Mouse (Mus musculus) cerebellum, postnatal 4 days (tissue): ENCODE measurements around the gene Pla2g12a.

Source experiments
- DNase-seq, 2 experiments: peaks; one replicate each; pipeline ENCODE4 v3.0.0; 2022; ENCODE audit warnings: low spot score in 2 of 2, mixed read lengths in 1 of 2

Gene Pla2g12a

DNA sequence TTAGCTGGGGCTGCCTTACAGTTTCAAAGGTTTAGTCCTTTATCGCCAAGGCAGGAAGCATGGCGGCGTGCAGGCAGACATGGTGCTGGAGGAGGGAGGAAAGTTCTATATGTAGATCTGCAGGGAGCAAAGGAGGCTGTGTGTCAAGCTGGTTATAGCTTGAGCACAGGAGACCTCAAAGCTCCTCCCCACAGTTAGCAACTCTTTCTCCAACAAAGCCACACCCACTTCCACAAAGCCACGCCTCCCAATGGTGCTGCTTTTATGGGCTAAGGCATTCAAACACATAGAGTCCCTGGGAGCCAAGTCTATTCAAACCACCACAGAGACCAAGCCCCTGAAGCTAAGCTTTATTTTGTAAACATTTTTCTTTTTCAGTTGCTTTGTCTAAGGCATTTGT, 20.5 kb downstream of the Pla2g12a start:
- no peak for DNase-seq

DNA sequence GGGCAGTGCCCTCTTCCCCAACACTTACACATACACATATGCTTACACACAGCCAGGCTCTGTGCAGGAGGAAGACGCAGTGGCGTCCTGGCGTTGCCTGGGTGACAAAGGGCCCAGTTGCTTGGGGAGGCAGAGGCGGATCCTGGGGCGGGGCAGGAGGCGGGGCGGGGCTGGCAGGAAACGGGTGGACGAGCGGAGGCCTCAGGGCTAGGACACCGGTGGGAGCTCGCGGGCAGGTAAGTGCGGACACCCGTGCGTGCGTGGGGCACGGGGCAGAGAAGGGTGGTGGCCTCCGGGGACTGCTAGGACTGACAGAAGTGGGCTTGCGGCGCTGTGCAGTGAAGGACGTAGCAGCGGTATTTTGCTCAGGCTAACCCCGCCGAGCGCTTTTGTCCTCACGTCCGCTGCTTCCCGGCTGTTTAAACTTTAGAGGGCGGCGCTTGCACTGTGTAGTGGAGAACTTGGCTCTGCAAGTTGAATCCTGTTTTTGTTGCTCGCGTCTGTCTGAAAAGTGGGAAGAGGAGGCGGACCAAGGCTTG, 22.9 kb downstream of the Pla2g12a start, which contains the start of gene Casp6:
TSS of gene Casp6 (plus strand) at position 155 of the 539 bp plus-strand sequence.
- peak; percentile 29 to 49 for DNase-seq

DNA sequence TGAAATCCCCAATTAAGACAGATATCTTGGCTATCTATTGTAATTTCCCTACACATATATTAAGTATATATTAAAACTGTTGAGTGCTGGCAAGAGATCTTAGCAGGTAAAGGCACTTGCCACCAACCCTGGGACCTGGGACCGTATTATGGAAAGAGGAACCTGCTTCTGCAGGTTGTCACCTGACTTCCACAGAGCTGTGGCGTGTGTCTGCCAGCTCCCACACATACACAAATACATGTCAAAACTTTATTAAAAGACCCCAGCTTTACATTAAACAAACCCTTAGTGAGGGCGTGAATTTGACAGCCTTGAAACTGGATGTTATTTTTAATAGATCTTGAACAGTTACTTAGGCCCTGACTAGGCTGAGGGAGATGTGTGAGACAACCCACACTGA, 25.0 kb downstream of the Pla2g12a start:
- DNase-seq, result no peak

DNA sequence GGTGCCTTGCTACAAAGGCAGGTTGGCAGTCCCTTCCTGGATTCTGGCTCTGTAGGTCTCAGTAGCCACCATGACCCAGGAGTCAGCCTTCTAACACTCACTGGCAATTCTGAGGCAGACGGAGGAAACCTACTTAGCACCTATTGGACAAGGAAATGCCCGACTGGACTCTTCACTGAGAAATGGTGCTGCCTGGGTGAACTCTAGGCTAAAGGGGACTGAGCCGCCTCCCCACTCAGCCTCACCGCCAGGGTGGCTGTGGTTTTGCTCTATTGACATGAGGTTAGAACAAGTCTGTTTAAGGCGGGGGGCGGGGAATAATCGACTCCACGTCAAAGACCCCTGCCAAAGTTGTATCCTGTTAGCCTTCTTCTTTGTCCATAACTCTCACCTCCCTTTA, 25.5 kb downstream of the Pla2g12a start:
- no peak for DNase-seq

DNA sequence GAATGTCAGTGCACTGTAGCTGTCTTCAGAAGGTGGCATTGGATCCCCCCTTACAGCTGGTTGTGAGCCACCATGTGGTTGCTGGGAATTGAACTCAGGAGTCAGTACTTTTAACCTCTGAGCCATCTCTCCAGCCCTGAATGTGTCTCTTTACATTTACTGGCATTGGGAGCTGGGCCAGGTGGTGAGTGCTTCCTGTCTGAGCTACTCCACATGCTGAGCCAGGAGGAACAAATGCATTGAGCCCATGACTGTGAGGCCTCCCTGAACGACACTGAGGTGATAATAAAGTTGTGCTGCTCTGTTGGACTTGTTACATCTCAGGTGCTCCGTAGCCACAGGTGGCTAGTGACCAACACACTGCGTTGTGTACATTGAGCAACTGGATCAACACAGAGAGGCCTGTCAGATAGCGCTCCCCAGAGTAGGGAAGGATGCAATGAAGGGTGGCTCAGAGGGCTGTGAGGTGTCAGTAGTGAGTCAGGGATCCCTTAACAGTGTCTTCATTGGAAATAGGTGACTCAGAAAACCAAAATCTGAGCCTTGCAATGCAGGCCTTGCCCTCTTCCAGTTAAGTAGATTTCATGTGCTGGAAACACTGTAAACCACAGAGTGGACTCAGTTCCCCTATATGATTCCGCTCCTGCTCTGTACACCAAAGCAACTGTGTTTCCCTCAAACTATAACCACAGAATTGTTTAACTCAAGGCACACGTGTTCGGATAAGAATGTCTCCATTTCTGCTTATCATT, 26.2 kb downstream of the Pla2g12a start:
- no peak for DNase-seq

DNA sequence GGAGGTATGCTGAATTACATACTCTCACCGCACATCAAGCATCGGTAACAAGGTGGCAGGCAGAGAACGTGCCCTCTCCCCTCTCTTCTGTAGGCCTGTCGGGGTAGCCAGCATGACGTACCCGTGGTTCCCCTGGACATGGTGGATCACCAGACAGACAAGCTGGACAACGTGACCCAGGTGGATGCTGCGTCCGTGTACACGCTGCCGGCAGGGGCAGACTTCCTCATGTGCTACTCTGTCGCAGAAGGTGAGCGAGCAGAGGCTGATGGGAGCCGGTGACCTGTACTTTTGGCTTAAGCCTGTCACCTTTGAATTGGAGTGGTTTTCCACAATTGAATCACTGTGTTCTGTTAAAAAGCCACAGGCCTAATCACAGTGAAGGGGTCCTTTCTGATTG, 33.6 kb downstream of the Pla2g12a start:
- DNase-seq, result no peak

DNA sequence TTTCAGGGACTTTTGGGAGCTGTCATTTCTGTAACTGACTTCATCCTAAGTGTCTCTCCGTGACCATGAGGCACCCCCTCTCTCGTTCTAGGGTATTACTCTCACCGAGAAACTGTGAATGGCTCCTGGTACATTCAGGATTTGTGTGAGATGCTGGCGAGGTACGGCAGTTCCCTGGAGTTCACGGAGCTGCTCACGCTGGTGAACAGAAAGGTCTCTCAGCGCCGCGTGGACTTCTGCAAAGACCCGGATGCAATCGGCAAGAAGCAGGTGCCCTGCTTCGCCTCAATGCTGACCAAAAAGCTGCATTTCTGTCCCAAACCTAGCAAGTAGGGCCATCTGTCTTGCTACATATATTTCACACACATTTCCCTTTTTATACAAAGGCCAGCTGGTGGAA, 34.8 kb downstream of the Pla2g12a start:
- DNase-seq, result no peak

DNA sequence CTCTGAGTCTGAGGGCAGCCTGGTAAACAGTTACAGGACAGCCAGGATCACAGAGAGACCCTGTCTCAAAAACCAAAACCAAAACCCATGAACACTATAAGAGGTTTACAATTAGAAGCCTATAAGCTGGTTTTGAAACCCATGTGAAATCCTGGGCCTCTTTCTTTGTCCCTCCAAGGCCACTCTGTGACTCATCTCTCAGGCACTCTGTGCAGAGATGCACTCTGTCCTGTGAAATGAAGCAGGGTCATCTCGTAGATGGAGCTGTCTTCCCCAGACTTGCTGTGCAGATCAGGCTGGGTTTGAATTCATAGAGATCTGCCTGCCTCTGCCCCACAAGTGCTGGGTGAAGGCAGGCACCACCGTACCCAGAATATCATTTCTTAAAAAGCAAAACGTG, 39.0 kb downstream of the Pla2g12a start:
- no peak for DNase-seq

DNA sequence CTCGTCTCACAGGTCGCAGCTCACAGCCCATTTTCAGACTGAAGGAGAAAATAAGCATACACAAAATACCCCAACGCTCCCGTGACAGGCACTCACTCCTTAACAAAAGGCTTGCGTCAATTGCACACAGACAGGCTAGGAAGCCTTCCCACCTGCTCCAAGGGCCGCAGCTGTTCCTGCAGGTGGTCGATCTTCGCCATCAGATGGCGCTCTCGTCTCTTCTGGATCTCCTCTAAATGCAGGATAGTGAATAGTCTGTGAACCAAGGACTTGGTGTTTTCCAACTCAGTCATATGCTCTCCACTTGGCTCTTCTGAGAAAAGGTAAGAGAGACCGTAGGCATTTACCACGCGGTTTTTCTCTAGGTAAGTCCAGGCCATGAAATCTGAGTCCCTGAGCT, 40.0 kb downstream of the Pla2g12a start:
- DNase-seq, result peak; percentile 52 to 70

DNA sequence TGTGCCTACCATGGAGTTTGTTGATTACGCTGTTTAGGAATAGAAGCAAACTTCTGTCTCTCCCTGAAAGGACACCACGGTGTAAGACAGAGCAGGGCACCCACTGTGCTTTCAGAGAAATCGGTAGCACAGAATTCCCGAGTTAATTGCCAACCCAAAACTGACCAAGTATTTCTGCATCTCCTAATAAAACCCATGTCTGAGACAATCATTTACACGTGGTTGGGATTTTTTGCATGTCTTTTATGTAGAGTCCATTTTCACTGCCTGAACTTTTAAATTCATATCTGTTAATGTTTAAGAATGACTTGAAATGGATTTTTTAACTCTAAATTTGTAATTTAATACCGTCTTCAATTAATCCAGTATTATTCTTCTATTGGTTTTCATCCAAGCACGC, 45.2 kb downstream of the Pla2g12a start:
- DNase-seq, result no peak

DNA sequence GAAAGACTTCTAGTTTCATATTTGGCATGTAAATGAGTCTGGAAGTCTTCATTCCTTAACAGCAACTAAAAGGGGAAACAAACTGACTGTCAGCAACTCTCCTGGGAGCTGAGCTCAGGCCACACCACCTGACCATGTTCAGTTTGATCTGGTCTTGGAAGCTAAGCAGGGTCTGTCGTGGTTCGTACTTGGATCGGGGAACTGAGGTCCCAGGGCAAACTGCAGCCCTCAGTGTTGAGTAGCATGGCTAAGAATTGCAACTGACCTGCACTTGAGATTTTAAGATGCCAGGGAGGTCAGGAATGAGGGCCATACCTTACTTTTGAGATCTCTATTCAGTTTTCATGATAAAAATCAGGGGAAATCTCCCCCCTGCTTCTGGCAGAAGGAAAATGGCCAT, 47.5 kb downstream of the Pla2g12a start:
- DNase-seq, result no peak

DNA sequence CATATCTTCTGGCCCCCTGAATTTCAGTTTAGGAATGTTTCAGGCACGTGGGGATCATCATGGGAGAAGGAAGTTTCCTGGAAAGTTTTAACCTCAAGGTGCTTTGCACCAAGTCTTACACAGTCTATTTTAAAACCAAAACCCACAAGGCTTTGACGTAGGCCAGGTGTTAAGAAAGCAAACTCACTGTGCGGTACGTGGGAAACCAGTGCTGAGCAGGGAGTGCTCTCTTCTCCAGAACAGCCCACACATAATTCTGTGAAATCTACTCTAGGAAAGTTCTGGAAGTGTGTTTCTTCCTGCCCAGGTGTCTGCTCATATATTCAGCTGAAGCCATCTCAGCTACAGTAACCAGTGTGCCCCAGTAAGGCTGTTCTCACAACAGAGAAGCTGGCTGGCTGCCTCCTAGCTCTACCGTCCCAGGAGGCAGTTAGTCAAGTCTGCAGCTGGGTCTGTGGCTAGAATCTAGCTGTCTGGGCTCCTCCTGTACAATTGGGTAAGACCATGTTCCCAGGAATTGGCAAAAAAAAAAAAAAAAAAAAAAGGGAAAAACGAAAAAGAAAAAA, 51.9 kb downstream of the Pla2g12a start:
- no peak for DNase-seq

DNA sequence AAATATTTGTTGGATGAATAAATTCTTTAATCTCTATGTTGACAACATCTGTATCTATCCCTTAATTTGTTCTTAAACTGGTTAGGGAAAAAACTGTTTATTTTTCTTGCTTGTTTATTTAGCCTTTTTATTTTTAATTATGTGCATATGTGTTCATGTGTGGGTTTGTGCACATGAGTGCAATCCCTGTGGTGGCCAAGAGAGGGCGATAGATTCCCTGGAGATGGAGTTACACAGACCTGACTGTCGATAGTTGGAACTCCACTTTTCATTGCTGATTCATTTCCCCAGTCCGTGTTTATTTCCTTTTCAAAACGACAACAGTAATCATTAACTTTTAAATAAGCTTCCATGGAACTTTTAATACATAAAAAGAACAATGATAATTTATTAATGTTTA, 54.0 kb downstream of the Pla2g12a start:
- DNase-seq, result peak in 1 of 2 experiments; percentile 11

DNA sequence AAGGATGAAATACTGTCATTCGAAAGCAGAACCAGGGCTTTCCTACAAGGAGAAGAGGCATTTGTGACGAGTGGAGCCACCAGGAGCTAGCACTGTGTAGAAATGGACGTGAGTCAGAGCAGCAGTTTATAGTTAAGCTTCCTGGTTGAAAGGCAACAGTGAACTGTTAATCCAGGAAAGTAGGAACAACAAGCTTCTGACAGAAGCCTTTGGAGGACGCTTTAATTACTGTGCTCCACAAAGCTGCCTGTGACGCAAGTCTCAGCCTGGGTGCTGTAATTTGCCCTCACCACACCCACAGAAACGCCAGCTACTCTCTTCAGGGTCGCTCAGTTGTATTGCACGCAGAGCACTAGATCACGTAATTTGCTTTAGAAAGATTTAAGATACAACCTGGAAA, 58.2 kb downstream of the Pla2g12a start:
- no peak for DNase-seq

DNA sequence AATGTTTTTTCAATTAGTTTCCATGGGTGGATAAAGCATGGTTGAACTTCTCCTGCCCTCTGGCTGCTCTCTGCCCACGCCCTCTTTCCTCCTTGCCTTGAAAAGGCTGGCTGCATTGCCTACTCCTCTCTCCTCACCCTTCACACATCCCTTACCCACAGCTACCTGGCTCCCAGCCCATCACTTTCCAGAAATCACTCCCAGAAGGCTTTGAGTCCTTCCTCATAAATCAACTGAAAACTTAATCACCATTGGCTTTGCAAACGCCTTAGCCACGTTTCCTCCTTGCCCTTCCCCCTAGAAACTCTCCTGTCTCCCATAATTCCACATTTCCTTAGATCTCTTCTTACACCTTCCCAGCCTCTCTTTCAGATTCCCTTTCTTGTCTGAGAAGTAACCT, 59.4 kb downstream of the Pla2g12a start:
- no peak for DNase-seq

DNA sequence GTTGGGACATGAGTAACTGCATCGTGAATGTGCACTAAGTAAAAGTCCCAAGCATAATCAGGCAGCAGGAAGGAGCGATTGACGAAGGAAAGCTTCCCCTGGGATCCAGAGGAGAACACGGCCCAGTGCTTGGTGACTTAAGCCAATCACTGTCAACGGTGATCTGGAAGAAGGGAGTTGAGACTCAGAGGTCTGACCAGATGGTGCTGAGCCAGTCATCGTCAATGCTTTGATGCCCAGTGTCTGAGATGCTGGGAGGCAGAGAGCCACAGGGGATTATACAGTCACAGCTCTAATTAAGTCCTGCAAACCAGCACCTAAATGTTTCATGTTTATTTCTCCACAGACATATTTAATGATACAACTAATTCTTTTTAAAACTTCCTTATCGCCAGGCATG, 60.7 kb downstream of the Pla2g12a start:
- no peak for DNase-seq

DNA sequence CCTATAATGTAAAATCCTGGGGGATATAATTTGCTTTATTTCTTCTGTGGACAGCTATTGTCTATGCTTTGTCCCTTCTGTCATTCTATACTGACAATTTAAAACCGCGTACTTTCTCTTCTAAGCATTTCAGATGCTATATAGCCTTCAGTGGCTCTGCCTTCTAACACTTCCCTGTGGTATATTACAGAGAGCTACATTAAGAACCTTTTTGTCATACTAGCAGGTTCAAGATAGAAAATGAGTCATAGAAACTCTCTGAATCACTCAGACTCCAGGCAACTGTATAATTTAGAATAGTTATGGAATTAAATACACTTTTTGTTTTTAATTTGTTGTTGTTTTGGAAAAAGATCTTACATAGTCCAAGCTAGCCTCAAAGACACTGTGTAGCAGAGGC, 62.4 kb downstream of the Pla2g12a start:
- no peak for DNase-seq

DNA sequence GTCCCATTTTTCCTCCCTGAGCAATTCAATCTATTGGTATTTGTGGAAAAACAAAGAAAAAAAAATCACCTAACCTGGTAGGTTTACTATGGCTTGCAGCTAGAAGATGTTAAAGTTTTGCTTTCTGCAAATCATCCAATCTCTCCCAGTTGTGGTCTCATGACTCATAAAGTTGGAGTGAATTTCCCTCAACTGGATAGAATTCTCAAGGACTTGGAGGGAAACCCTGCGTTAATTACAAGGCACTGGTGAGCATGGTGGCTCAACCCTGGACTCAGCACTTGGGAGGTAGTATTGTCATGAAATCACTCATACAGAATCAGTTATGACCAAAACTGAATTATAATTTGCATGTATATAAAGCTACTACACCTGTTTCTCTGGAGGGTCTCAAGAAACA, 62.9 kb downstream of the Pla2g12a start:
- no peak for DNase-seq

DNA sequence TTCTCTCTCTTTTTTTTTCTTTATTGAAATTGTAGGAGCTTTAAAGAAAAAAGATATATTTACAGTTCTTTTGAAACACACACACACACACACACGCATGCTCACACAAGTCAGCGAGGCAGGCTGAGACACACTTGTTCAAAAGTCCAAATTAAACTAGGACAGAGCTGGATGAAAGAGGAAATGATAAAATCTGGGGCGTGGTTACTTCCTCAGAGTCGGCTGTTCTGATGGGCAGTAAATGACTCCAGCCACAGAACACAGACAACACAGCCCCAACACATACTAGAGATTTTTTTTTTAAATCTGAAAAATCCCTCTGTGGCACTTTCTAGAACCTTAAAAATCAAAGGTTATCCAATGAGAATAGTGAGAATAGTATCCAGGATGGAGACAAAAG, 65.4 kb downstream of the Pla2g12a start:
- DNase-seq, result no peak
